Mouse (Mus musculus) embryonic facial prominence, embryonic 10.5 days (tissue): ENCODE measurements around the gene Sgo2a. TPM values are rescaled to one million over a fixed set of nuclear protein-coding genes. Genes with fewer than 3 reads are reported as not detected.

Experiments
- DNase-seq: peaks from one replicate; pipeline ENCODE4 v3.0.0-alpha.2; 2017; ENCODE audit warnings: low spot score
- H3K27ac ChIP-seq: fragments of 300-500 bp; sonication (generic); replicated peaks from 2 replicates; pipeline ENCODE4 v1.5.1; 2016; ENCODE audit warnings: mild to moderate bottlenecking
- H3K27me3 ChIP-seq: fragments of 300-500 bp; sonication (generic); replicated peaks from 2 replicates; pipeline ENCODE4 v1.6.1; 2016; ENCODE audit warnings: low read depth, mild to moderate bottlenecking; ENCODE audit not compliant: poor library complexity, severe bottlenecking
- H3K36me3 ChIP-seq: fragments of 300-500 bp; sonication (generic); replicated peaks from 2 replicates; pipeline ENCODE4 v1.6.1; 2016; ENCODE audit warnings: mild to moderate bottlenecking, moderate library complexity
- H3K4me1 ChIP-seq: fragments of 300-500 bp; sonication (generic); 2 replicates; pipeline ENCODE4 v1.6.1; 2016
- H3K4me3 ChIP-seq: fragments of 300-500 bp; sonication (generic); 2 replicates; pipeline ENCODE4 v1.5.1; 2016; ENCODE audit warnings: mild to moderate bottlenecking, moderate library complexity
- H3K9me3 ChIP-seq: fragments of 300-500 bp; sonication (generic); 2 replicates; pipeline ENCODE4 v1.6.1; 2016; ENCODE audit warnings: mild to moderate bottlenecking
- WGBS: fragments of 180-500 bp; shearing (Covaris S2); methylation state at CpG from one replicate; pipeline ENCODE4 v1.1.7; 2016; 5-methylcytosine and 5-hydroxymethylcytosine counted together
- polyA plus RNA-seq: library from polyadenylated mRNA; unstranded; fragments of >200 nt; fragmentation: Nextera tagmentation; extraction: Ambion mirVana; gene quantifications from 2 replicates; pipeline ENCODE4 v1.2.1, GENCODE M21; 2016

Gene Sgo2a
- polyA plus RNA-seq, 1 experiment from 2014 or later: 22.4 TPM

- no peaks in the 10 kb centered on the region for H3K27me3 ChIP-seq
- no peaks in the 10 kb centered on the region for H3K9me3 ChIP-seq
- H3K36me3 ChIP-seq: no peaks in the 10 kb centered on the region
- 85% methylated on average over 1 of the region's 1 CpGs for WGBS
- no peak overlapping the region for H3K4me3 ChIP-seq
- DNase-seq: no peak
- H3K4me1 ChIP-seq: peaks cover 6% of the 10 kb centered on the region; the same call in 1 of the 2 replicates
- H3K27ac ChIP-seq: no peak overlapping the region
Observed at GRCm38 (mm10) chr1:58071509-58071908, 75.7 kb downstream of the Sgo2a start.

GRCm38 (mm10) chr1:58072416-58072815 is 76.6 kb downstream of the Sgo2a start:
- H3K27ac ChIP-seq: no peak overlapping the region
- no peaks in the 10 kb centered on the region for H3K36me3 ChIP-seq
- no peaks in the 10 kb centered on the region for H3K9me3 ChIP-seq
- DNase-seq: no peak
- no peak overlapping the region for H3K4me3 ChIP-seq
- peaks cover 6% of the 10 kb centered on the region; the same call in 1 of the 2 replicates for H3K4me1 ChIP-seq
- H3K27me3 ChIP-seq: no peaks in the 10 kb centered on the region
- 79% methylated on average over 2 of the region's 2 CpGs for WGBS

- H3K27me3 ChIP-seq: no peaks in the 10 kb centered on the region
- peaks cover 6% of the 10 kb centered on the region; the same call in 1 of the 2 replicates for H3K4me1 ChIP-seq
- DNase-seq: no peak
- H3K4me3 ChIP-seq: no peak overlapping the region
- H3K36me3 ChIP-seq: no peaks in the 10 kb centered on the region
- H3K27ac ChIP-seq: no peak overlapping the region
- no peaks in the 10 kb centered on the region for H3K9me3 ChIP-seq
- WGBS: 73% methylated on average over 12 of the region's 12 CpGs
Observed at GRCm38 (mm10) chr1:58072991-58073730, 77.4 kb downstream of the Sgo2a start.

GRCm38 (mm10) chr1:58074266-58074665 is 78.5 kb downstream of the Sgo2a start:
- Histone ChIP-seq H3K27ac (no peak overlapping the region), H3K4me3 (no peak overlapping the region), H3K36me3 (no peaks in the 10 kb centered on the region), H3K27me3 (no peaks in the 10 kb centered on the region), H3K9me3 (no peaks in the 10 kb centered on the region), H3K4me1 (peaks cover 6% of the 10 kb centered on the region; the same call in 1 of the 2 replicates)
- DNase-seq: no peak
- WGBS: 94% methylated on average over 2 of the region's 2 CpGs

Other genes starting within 250 kb of the Sgo2a start
- gene Spats2l, start 221.8 kb upstream of the Sgo2a start, polyA plus RNA-seq: 18.7 and 23.5 TPM in 2 replicates
- gene Kctd18, start 23.0 kb downstream of the Sgo2a start, polyA plus RNA-seq: 17.3 and 18.0 TPM in 2 replicates
- 0.09 and 0.11 TPM in 2 replicates for gene Aox1, start 34.0 kb downstream of the Sgo2a start, polyA plus RNA-seq
- gene Aox3, start 117.2 kb downstream of the Sgo2a start, polyA plus RNA-seq: 0.09 TPM in 1 of 2 replicates, not detected in the other
- gene Aox4, start 214.4 kb downstream of the Sgo2a start, polyA plus RNA-seq: 0.12 TPM in 1 of 2 replicates, not detected in the other